Mouse (Mus musculus): ENCODE measurements around the gene Tlx2. TPM values are rescaled to one million over a fixed set of nuclear protein-coding genes. Genes with fewer than 3 reads are reported as not detected.

Gene Tlx2
- polyA plus RNA-seq, 1 experiment from 2014 or later, result not detected

- peak overlapping the region; percentile 91 for H3K4me3 ChIP-seq (replicated peaks)
- peak overlapping the region; percentile 89; the same call in 1 of the 2 replicates for H3K9ac ChIP-seq
- WGBS, result 35% methylated on average over 13 of the region's 13 CpGs
- H3K4me1 ChIP-seq, result peaks cover 31% of the 10 kb centered on the region
- ATAC-seq (ENCODE audit: low FRiP score), result peak; percentile 51; the same call in 1 of the 2 replicates
- H3K36me3 ChIP-seq (replicated peaks), result peaks cover 5% of the 10 kb centered on the region; the same call in 1 of the 2 replicates
- 0 out of 2 replicates have a peak overlapping the region, but pooled peaks have one; percentile 78 for H3K27ac ChIP-seq
- H3K4me2 ChIP-seq, result peak overlapping the region; percentile 90
- H3K9me3 ChIP-seq, result no peaks in the 10 kb centered on the region
- H3K27me3 ChIP-seq, result peaks cover 8% of the 10 kb centered on the region
These were observed 37.7 kb upstream of the Tlx2 start for GRCm38 (mm10) chr6:83107566-83108400.

DNA sequence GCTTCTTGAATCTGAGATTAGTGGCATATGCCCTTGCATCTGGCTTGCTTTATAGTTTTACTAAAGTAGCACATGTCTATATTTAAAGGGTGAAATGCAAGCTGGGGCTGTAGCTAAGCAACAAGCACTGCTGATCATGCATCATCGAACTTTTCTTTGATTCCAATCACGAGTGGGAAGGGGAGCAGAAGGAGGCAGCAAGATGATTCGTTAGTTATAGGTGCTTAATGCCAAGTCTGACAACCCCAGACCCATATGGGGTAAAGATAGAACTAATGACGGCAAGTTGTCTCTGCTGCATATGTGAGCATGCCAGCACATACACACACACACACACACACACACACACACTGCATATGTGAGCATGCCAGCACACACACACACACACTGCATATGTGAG is 34.1 kb upstream of the Tlx2 start:
- Histone ChIP-seq H3K9me3 (no peaks in the 10 kb centered on the region), H3K4me2 (no peak overlapping the region), H3K9ac (no peak overlapping the region), H3K4me3 (replicated peaks) (no peak overlapping the region), H3K27me3 (peaks cover 24% of the 10 kb centered on the region), H3K27ac (no peak overlapping the region), H3K36me3 (replicated peaks) (no peaks in the 10 kb centered on the region), H3K4me1 (peaks cover 34% of the 10 kb centered on the region)
- no peak for ATAC-seq (ENCODE audit: low FRiP score)
- 68% methylated on average over 4 of the region's 4 CpGs for WGBS

DNA sequence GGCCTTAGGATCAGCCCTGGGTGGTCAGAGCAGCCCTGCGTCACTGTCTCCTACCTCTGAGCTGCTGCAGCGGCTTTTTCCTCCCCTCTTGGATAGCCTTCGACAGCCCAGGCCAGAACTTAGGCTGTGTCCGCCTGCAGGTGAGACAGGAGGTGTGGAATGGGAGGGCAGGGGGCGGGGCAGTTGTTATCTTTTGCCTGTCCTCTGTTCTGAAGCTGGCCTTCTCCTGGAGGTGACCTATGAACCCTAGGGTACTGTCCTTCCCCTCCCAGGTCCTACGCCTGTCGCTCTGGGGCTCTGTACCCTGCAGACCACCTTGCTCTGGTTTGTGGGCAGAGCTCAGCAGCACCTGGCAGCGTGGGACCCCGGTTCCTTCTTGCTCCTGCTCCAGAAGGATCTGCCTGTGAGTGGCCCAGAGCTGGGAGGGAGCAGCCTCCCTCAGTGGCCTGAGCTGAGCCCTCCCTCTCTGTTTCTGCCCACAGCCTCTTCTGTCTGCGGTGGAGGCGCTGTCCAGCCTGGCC is 33.1 kb upstream of the Tlx2 start:
- peaks cover 28% of the 10 kb centered on the region for H3K4me1 ChIP-seq
- peaks cover 24% of the 10 kb centered on the region for H3K27me3 ChIP-seq
- 40% methylated on average over 11 of the region's 11 CpGs for WGBS
- ATAC-seq (ENCODE audit: low FRiP score), result no peak
- peak overlapping the region; percentile 69 for H3K9ac ChIP-seq
- peak overlapping the region; percentile 94 for H3K4me2 ChIP-seq
- H3K36me3 ChIP-seq (replicated peaks), result no peaks in the 10 kb centered on the region
- no peaks in the 10 kb centered on the region for H3K9me3 ChIP-seq
- H3K4me3 ChIP-seq (replicated peaks), result no peak overlapping the region; the same call in 1 of the 2 replicates
- H3K27ac ChIP-seq, result no peak overlapping the region

GRCm38 (mm10) chr6:83101688-83102556 is 31.8 kb upstream of the Tlx2 start:
- Histone ChIP-seq H3K27me3 (peaks cover 24% of the 10 kb centered on the region), H3K4me3 (replicated peaks) (peak overlapping the region; percentile 77), H3K27ac (peak overlapping the region; percentile 64), H3K4me1 (peaks cover 21% of the 10 kb centered on the region), H3K9ac (peak overlapping the region; percentile 69), H3K9me3 (no peaks in the 10 kb centered on the region), H3K4me2 (peak overlapping the region; percentile 94), H3K36me3 (replicated peaks) (no peaks in the 10 kb centered on the region)
- peak; percentile 78 for ATAC-seq (ENCODE audit: low FRiP score)
- WGBS, result under 1% methylated on average over 74 of the region's 74 CpGs

GRCm38 (mm10) chr6:83101316-83101687 is 31.2 kb upstream of the Tlx2 start, which contains the start of the genes Ccdc142 and Gm42688:
Ccdc142 (plus strand) TSS chr6:83101601.
Gm42688 (plus strand) TSS chr6:83101617.
- peak; percentile 85 for ATAC-seq (ENCODE audit: low FRiP score)
- Histone ChIP-seq H3K4me2 (peak within 1 kb of the TSS; percentile 94), H3K4me3 (replicated peaks) (peak within 1 kb of the TSS; percentile 77), H3K9ac (peak within 1 kb of the TSS; percentile 69), H3K27ac (peak within 1 kb of the TSS; percentile 64), H3K27me3 (peaks cover 29% of the 10 kb centered on the region), H3K4me1 (peaks cover 21% of the 10 kb centered on the region), H3K9me3 (no peaks in the 10 kb centered on the region), H3K36me3 (replicated peaks) (no peaks in the 10 kb centered on the region)
- under 1% methylated on average over 25 of the region's 25 CpGs for WGBS

- Histone ChIP-seq H3K4me2 (no peak overlapping the region), H3K4me3 (replicated peaks) (no peak overlapping the region), H3K9me3 (no peaks in the 10 kb centered on the region), H3K27ac (no peak overlapping the region), H3K4me1 (peaks cover 20% of the 10 kb centered on the region), H3K27me3 (peaks cover 41% of the 10 kb centered on the region), H3K36me3 (replicated peaks) (no peaks in the 10 kb centered on the region), H3K9ac (no peak overlapping the region)
- WGBS, result 78% methylated on average over 2 of the region's 2 CpGs
- no peak for ATAC-seq (ENCODE audit: low FRiP score)
These were observed 28.3 kb upstream of the Tlx2 start for GRCm38 (mm10) chr6:83098411-83098810.

DNA sequence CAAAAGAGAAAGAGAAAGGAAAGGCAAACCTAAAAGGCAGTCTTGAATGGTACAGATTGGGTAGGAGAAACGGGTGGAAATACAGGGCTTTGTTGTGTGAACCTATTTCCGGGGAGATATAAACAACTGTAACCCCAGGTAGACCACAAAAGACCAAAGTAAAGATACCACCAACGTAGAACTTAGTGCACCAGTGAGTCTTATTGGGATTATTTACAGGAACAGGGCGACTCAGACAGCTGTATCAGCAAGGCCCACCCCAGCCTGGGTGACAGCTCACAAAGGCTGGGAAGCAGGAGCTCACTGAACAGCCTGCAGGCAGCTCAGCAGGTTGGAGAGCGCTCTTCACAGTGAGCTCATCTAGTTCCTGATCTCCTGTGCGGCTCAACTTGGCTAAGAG is 25.9 kb upstream of the Tlx2 start:
- peaks cover 3% of the 10 kb centered on the region; the same call in 1 of the 2 replicates for H3K4me1 ChIP-seq
- no peak overlapping the region for H3K4me2 ChIP-seq
- H3K36me3 ChIP-seq (replicated peaks), result no peaks in the 10 kb centered on the region
- no peak overlapping the region for H3K9ac ChIP-seq
- H3K27me3 ChIP-seq, result peaks cover 50% of the 10 kb centered on the region
- no peak overlapping the region for H3K4me3 ChIP-seq (replicated peaks)
- 50% methylated on average over 6 of the region's 6 CpGs for WGBS
- H3K27ac ChIP-seq, result no peak overlapping the region
- no peak for ATAC-seq (ENCODE audit: low FRiP score)
- H3K9me3 ChIP-seq, result no peaks in the 10 kb centered on the region

- no peak for ATAC-seq (ENCODE audit: low FRiP score)
- H3K9ac ChIP-seq, result no peak overlapping the region
- H3K9me3 ChIP-seq, result no peaks in the 10 kb centered on the region
- 53% methylated on average over 6 of the region's 6 CpGs for WGBS
- H3K36me3 ChIP-seq (replicated peaks), result no peaks in the 10 kb centered on the region
- no peak overlapping the region for H3K4me2 ChIP-seq
- H3K4me1 ChIP-seq, result peaks cover 4% of the 10 kb centered on the region; the same call in 1 of the 2 replicates
- H3K27me3 ChIP-seq, result peaks cover 71% of the 10 kb centered on the region
- H3K4me3 ChIP-seq (replicated peaks), result no peak overlapping the region
- no peak overlapping the region for H3K27ac ChIP-seq
These were observed 22.5 kb upstream of the Tlx2 start for GRCm38 (mm10) chr6:83092416-83093127.

- no peak overlapping the region for H3K4me3 ChIP-seq (replicated peaks)
- 3% methylated on average over 9 of the region's 9 CpGs for WGBS
- peak overlapping the region; percentile 21; the same call in 1 of the 2 replicates for H3K4me2 ChIP-seq
- no peak for ATAC-seq (ENCODE audit: low FRiP score)
- H3K27me3 ChIP-seq, result peaks cover 96% of the 10 kb centered on the region
- no peaks in the 10 kb centered on the region for H3K36me3 ChIP-seq (replicated peaks)
- H3K9me3 ChIP-seq, result no peaks in the 10 kb centered on the region
- H3K27ac ChIP-seq, result no peak overlapping the region
- H3K4me1 ChIP-seq, result peaks cover 13% of the 10 kb centered on the region
- no peak overlapping the region for H3K9ac ChIP-seq
These were observed 17.8 kb upstream of the Tlx2 start for GRCm38 (mm10) chr6:83087926-83088260.

GRCm38 (mm10) chr6:83087205-83087925 is 17.3 kb upstream of the Tlx2 start:
- Histone ChIP-seq H3K4me1 (peaks cover 13% of the 10 kb centered on the region), H3K4me3 (replicated peaks) (peak overlapping the region; percentile 7), H3K4me2 (peak overlapping the region; percentile 21; the same call in 1 of the 2 replicates), H3K9me3 (no peaks in the 10 kb centered on the region), H3K27me3 (peaks cover 96% of the 10 kb centered on the region), H3K9ac (no peak overlapping the region), H3K27ac (no peak overlapping the region), H3K36me3 (replicated peaks) (peaks cover 3% of the 10 kb centered on the region)
- 1% methylated on average over 47 of the region's 47 CpGs for WGBS
- no peak for ATAC-seq (ENCODE audit: low FRiP score)
